Mouse (Mus musculus) embryonic fibroblast, embryonic 13.5 days (primary cell): ENCODE data around the gene Kctd3. TPM values are rescaled to one million over a fixed set of nuclear protein-coding genes. Genes with fewer than 3 reads are reported as not detected.
"Not testable (repeated sequence)": the region's sequence is repeated elsewhere in the genome, so short reads cannot be mapped to it uniquely, and the experiment has no call there.

Experiments used
- H3K27ac ChIP-seq: 2 replicates; pipeline ENCODE4 v1.5.1; 2012; ENCODE audit warnings: low read length, control low read depth, inconsistent platforms; ENCODE audit not compliant: insufficient read depth
- H3K4me1 ChIP-seq: 2 replicates; pipeline ENCODE4 v1.6.1; 2011; ENCODE audit warnings: low read length; ENCODE audit not compliant: control insufficient read depth, insufficient read depth
- H3K4me3 ChIP-seq: 2 replicates; pipeline ENCODE4 v1.5.1; 2011; ENCODE audit warnings: mild to moderate bottlenecking, control low read depth, low read length; ENCODE audit not compliant: insufficient read depth
- CTCF ChIP-seq: IDR thresholded peaks from 2 replicates; pipeline ENCODE4 v1.5.1; 2011; ENCODE audit warnings: mild to moderate bottlenecking, control low read depth, low read length, moderate library complexity, borderline replicate concordance; ENCODE audit not compliant: insufficient read depth
- POLR2A ChIP-seq: IDR thresholded peaks from 2 replicates; pipeline ENCODE4 v1.6.1; 2011; ENCODE audit warnings: low read depth, mild to moderate bottlenecking, control low read depth, low read length, moderate library complexity
- polyA plus RNA-seq: library from polyadenylated mRNA; stranded (reverse); fragments of >200 nt; gene quantifications from 2 replicates; pipeline ENCODE4 v1.2.4, GENCODE M21; 2011; ENCODE audit warnings: low read depth; ENCODE audit not compliant: missing spikeins, insufficient read length

Kctd3 gene
- polyA plus RNA-seq, 1 experiment: 27.4 TPM

- H3K4me1 ChIP-seq: no peaks in the 10 kb centered on the region
- H3K4me3 ChIP-seq: no peak overlapping the region
- no peak overlapping the region for H3K27ac ChIP-seq
- TF ChIP-seq POLR2A (no peak), CTCF (no peak)
Measured at GRCm38 (mm10) chr1:189046301-189046700, 38.7 kb upstream of the Kctd3 start.

GRCm38 (mm10) chr1:189041261-189041660 is 33.6 kb upstream of the Kctd3 start:
- no peak overlapping the region for H3K27ac ChIP-seq
- H3K4me3 ChIP-seq: no peak overlapping the region
- H3K4me1 ChIP-seq: no peaks in the 10 kb centered on the region
- TF ChIP-seq POLR2A (no peak), CTCF (no peak)

GRCm38 (mm10) chr1:189039348-189039747 is 31.7 kb upstream of the Kctd3 start:
- TF ChIP-seq POLR2A: no peak
- no peak for TF ChIP-seq CTCF
- H3K4me3 ChIP-seq: no peak overlapping the region
- H3K4me1 ChIP-seq: no peaks in the 10 kb centered on the region
- no peak overlapping the region for H3K27ac ChIP-seq

- not testable (repeated sequence) for H3K4me3 ChIP-seq, H3K27ac ChIP-seq, H3K4me1 ChIP-seq
Measured at GRCm38 (mm10) chr1:189032817-189033216, 25.2 kb upstream of the Kctd3 start.

- no peak overlapping the region for H3K27ac ChIP-seq
- H3K4me1 ChIP-seq: no peaks in the 10 kb centered on the region
- TF ChIP-seq CTCF (no peak), POLR2A (no peak)
- no peak overlapping the region for H3K4me3 ChIP-seq
Measured at GRCm38 (mm10) chr1:189030975-189031374, 23.3 kb upstream of the Kctd3 start.

- TF ChIP-seq POLR2A (no peak), CTCF (no peak)
- H3K27ac ChIP-seq: no peak overlapping the region
- no peak overlapping the region for H3K4me3 ChIP-seq
- 0 out of 2 replicates have a peak, but pooled peaks cover 4% of the 10 kb centered on the region for H3K4me1 ChIP-seq
Measured at GRCm38 (mm10) chr1:189028267-189028666, 20.6 kb upstream of the Kctd3 start.

- Histone ChIP-seq H3K4me1 (0 out of 2 replicates have a peak, but pooled peaks cover 4% of the 10 kb centered on the region), H3K27ac (no peak overlapping the region), H3K4me3 (no peak overlapping the region)
- TF ChIP-seq CTCF (no peak), POLR2A (no peak)
Measured at GRCm38 (mm10) chr1:189026885-189027284, 19.2 kb upstream of the Kctd3 start.

GRCm38 (mm10) chr1:189023701-189024080 is 16.1 kb upstream of the Kctd3 start:
- H3K4me3 ChIP-seq: no peak overlapping the region
- TF ChIP-seq CTCF (no peak), POLR2A (no peak)
- H3K4me1 ChIP-seq: 0 out of 2 replicates have a peak, but pooled peaks cover 4% of the 10 kb centered on the region

GRCm38 (mm10) chr1:189022925-189023700 is 15.5 kb upstream of the Kctd3 start:
- no peak for TF ChIP-seq POLR2A
- TF ChIP-seq CTCF: no peak
- Histone ChIP-seq H3K4me1 (0 out of 2 replicates have a peak, but pooled peaks cover 4% of the 10 kb centered on the region), H3K27ac (no peak overlapping the region), H3K4me3 (no peak overlapping the region)

More at GRCm38 (mm10) chr1:189023701-189024080, 16.1 kb upstream of the Kctd3 start:
- no peak overlapping the region for H3K27ac ChIP-seq

- no peak overlapping the region for H3K27ac ChIP-seq
- no peak overlapping the region for H3K4me3 ChIP-seq
- H3K4me1 ChIP-seq: no peaks in the 10 kb centered on the region
- no peak for TF ChIP-seq CTCF
- TF ChIP-seq POLR2A: no peak
Measured at GRCm38 (mm10) chr1:189015372-189015771, 7.7 kb upstream of the Kctd3 start.

GRCm38 (mm10) chr1:189013587-189013921 is 5.9 kb upstream of the Kctd3 start:
- no peaks in the 10 kb centered on the region for H3K4me1 ChIP-seq
- TF ChIP-seq CTCF: no peak
- H3K4me3 ChIP-seq: no peak overlapping the region
- H3K27ac ChIP-seq: no peak overlapping the region
